Mouse (Mus musculus) heart, embryonic 14.5 days (tissue): Measurements from ENCODE around the gene Arvcf. TPM values are rescaled to one million over a fixed set of nuclear protein-coding genes. Genes with fewer than 3 reads are reported as not detected.

ENCODE experiments used
- ATAC-seq: fragments of 200-750 bp; cut with Nextera tagmentation; 2 replicates; pipeline ENCODE4 v1.8.0; 2017; ENCODE audit warnings: low read depth, moderate TSS enrichment; ENCODE audit not compliant: insufficient number of reproducible peaks, insufficient read depth, low FRiP score
- H3K27ac ChIP-seq, 2 experiments: fragments of 200-500 bp in 1 of 2; fragments of 300-500 bp in 1 of 2; sonication (generic) in 1 of 2; replicated peaks in 1 of 2; 2 replicates each; pipeline ENCODE4 v1.5.1; 2012 to 2014; ENCODE audit warnings: low read depth in 2 of 2, low read length in 2 of 2, control low read depth in 1 of 2, mild to moderate bottlenecking in 1 of 2, mixed read lengths in 1 of 2; ENCODE audit not compliant: control insufficient read depth in 1 of 2, insufficient read depth in 1 of 2
- H3K27me3 ChIP-seq: fragments of 300-500 bp; sonication (generic); 2 replicates; pipeline ENCODE4 v1.6.1; 2014; ENCODE audit warnings: mild to moderate bottlenecking, low read length, control low read depth; ENCODE audit not compliant: control insufficient read depth, insufficient read depth
- H3K36me3 ChIP-seq: fragments of 300-500 bp; sonication (generic); 2 replicates; pipeline ENCODE4 v1.6.1; 2014; ENCODE audit warnings: mild to moderate bottlenecking, control low read depth, low read length, mixed read lengths; ENCODE audit not compliant: control insufficient read depth, insufficient read depth
- H3K4me1 ChIP-seq, 2 experiments: fragments of 200-500 bp in 1 of 2; fragments of 300-500 bp in 1 of 2; sonication (generic) in 1 of 2; 2 replicates each; pipeline ENCODE4 v1.6.1; 2012 to 2014; ENCODE audit warnings: low read length in 2 of 2, control low read depth in 1 of 2, mixed read lengths in 1 of 2; ENCODE audit not compliant: control insufficient read depth in 2 of 2, insufficient read depth in 2 of 2
- H3K4me2 ChIP-seq: fragments of 300-500 bp; sonication (generic); 2 replicates; pipeline ENCODE4 v1.6.1; 2014; ENCODE audit warnings: mild to moderate bottlenecking, low read length
- H3K4me3 ChIP-seq, 2 experiments: fragments of 200-500 bp in 1 of 2; fragments of 300-500 bp in 1 of 2; sonication (generic) in 1 of 2; 2 replicates each; pipeline ENCODE4 v1.5.1; 2012 to 2014; ENCODE audit warnings: low read length in 2 of 2, mild to moderate bottlenecking in 2 of 2, control low read depth in 1 of 2, low read depth in 1 of 2, moderate library complexity in 1 of 2; ENCODE audit not compliant: control insufficient read depth in 1 of 2, insufficient read depth in 1 of 2
- H3K9ac ChIP-seq: fragments of 300-500 bp; sonication (generic); 2 replicates; pipeline ENCODE4 v1.6.1; 2014; ENCODE audit warnings: mild to moderate bottlenecking, low read length
- H3K9me3 ChIP-seq: fragments of 300-500 bp; sonication (generic); 2 replicates; pipeline ENCODE4 v1.6.1; 2016; ENCODE audit warnings: low read length, control low read depth; ENCODE audit not compliant: control insufficient read depth
- WGBS: fragments of 180-500 bp; shearing (Covaris S2); extraction: QIAGEN DNeasy Blood & Tissue Kit; methylation state at CpG from one replicate; pipeline ENCODE4 v1.1.7; 2014; 5-methylcytosine and 5-hydroxymethylcytosine counted together
- polyA plus RNA-seq: library from polyadenylated mRNA; unstranded; fragments of >200 nt; fragmentation: Nextera tagmentation; extraction: Ambion mirVana; gene quantifications from 2 replicates; pipeline ENCODE4 v1.2.1, GENCODE M21; 2014

Gene Arvcf
- polyA plus RNA-seq, 1 experiment from 2014 or later: 32.3 TPM

- Histone ChIP-seq H3K27me3 (no peaks in the 10 kb centered on the region), H3K4me3 (no peak overlapping the region), H3K4me1 (peaks cover 18 to 24% of the 10 kb centered on the region in 2 experiments), H3K36me3 (peaks cover 70% of the 10 kb centered on the region), H3K27ac (no peak overlapping the region), H3K9ac (no peak overlapping the region), H3K9me3 (no peaks in the 10 kb centered on the region), H3K4me2 (no peak overlapping the region)
- WGBS: 79% methylated on average over 12 of the region's 12 CpGs
- ATAC-seq: no peak
Measured at GRCm38 (mm10) chr16:18411802-18412476, 64.0 kb downstream of the Arvcf start.

- no peak overlapping the region for H3K27ac ChIP-seq
- no peak overlapping the region for H3K9ac ChIP-seq
- WGBS: 85% methylated on average over 7 of the region's 7 CpGs
- no peak overlapping the region for H3K4me2 ChIP-seq
- H3K4me1 ChIP-seq: peaks cover 10 to 15% of the 10 kb centered on the region in 2 experiments
- peaks cover 68% of the 10 kb centered on the region for H3K36me3 ChIP-seq
- H3K4me3 ChIP-seq: no peak overlapping the region
- no peak for ATAC-seq
- H3K27me3 ChIP-seq: no peaks in the 10 kb centered on the region
- no peaks in the 10 kb centered on the region for H3K9me3 ChIP-seq
Measured at GRCm38 (mm10) chr16:18413032-18413816, 65.2 kb downstream of the Arvcf start.

GRCm38 (mm10) chr16:18416094-18416761 is 68.2 kb downstream of the Arvcf start:
- no peak overlapping the region for H3K9ac ChIP-seq

GRCm38 (mm10) chr16:18416837-18417236 is 68.9 kb downstream of the Arvcf start:
- Histone ChIP-seq H3K36me3 (peaks cover 63% of the 10 kb centered on the region), H3K4me3 (no peak overlapping the region), H3K9me3 (no peaks in the 10 kb centered on the region), H3K27me3 (no peaks in the 10 kb centered on the region), H3K4me1 (peaks cover 5 to 12% of the 10 kb centered on the region in 2 experiments; a peak in 2 of 4 replicates), H3K27ac (peak overlapping the region; percentile 31 to 46), H3K9ac (no peak overlapping the region), H3K4me2 (no peak overlapping the region)
- 82% methylated on average over 3 of the region's 3 CpGs for WGBS
- ATAC-seq: no peak

More at GRCm38 (mm10) chr16:18416094-18416761, 68.2 kb downstream of the Arvcf start:
- H3K27me3 ChIP-seq: no peaks in the 10 kb centered on the region
- H3K4me3 ChIP-seq: no peak overlapping the region
- H3K36me3 ChIP-seq: peaks cover 64% of the 10 kb centered on the region
- H3K4me1 ChIP-seq: peaks cover 6 to 14% of the 10 kb centered on the region in 2 experiments; a peak in 2 of 4 replicates
- no peaks in the 10 kb centered on the region for H3K9me3 ChIP-seq
- 63% methylated on average over 18 of the region's 18 CpGs for WGBS
- ATAC-seq: no peak
- H3K27ac ChIP-seq: peak overlapping the region; percentile 31 to 46
- H3K4me2 ChIP-seq: no peak overlapping the region

GRCm38 (mm10) chr16:18417491-18417890 is 69.5 kb downstream of the Arvcf start:
- Histone ChIP-seq H3K4me3 (no peak overlapping the region), H3K4me2 (no peak overlapping the region), H3K27ac (no peak overlapping the region), H3K27me3 (no peaks in the 10 kb centered on the region), H3K36me3 (peaks cover 65% of the 10 kb centered on the region), H3K9ac (no peak overlapping the region), H3K9me3 (no peaks in the 10 kb centered on the region), H3K4me1 (peaks cover 4 to 10% of the 10 kb centered on the region in 2 experiments; a peak in 1 of 4 replicates)
- no peak for ATAC-seq
- WGBS: 88% methylated on average over 5 of the region's 5 CpGs

- Histone ChIP-seq H3K4me2 (no peak overlapping the region), H3K27me3 (no peaks in the 10 kb centered on the region), H3K4me1 (peaks cover 5 to 19% of the 10 kb centered on the region in 2 experiments; a peak in 3 of 4 replicates), H3K9ac (no peak overlapping the region), H3K36me3 (peaks cover 66% of the 10 kb centered on the region), H3K27ac (no peak overlapping the region), H3K4me3 (no peak overlapping the region), H3K9me3 (no peaks in the 10 kb centered on the region)
- ATAC-seq: no peak
- WGBS: 81% methylated on average over 4 of the region's 4 CpGs
Measured at GRCm38 (mm10) chr16:18418756-18419602, 71.0 kb downstream of the Arvcf start.

- no peaks in the 10 kb centered on the region for H3K9me3 ChIP-seq
- peaks cover 7 to 25% of the 10 kb centered on the region in 2 experiments for H3K4me1 ChIP-seq
- H3K4me2 ChIP-seq: no peak overlapping the region
- no peak overlapping the region for H3K27ac ChIP-seq
- H3K27me3 ChIP-seq: no peaks in the 10 kb centered on the region
- no peak overlapping the region for H3K4me3 ChIP-seq
- no peak overlapping the region for H3K9ac ChIP-seq
- no peak for ATAC-seq
- WGBS: 79% methylated on average over 1 of the region's 1 CpGs
- H3K36me3 ChIP-seq: peaks cover 62% of the 10 kb centered on the region
Measured at GRCm38 (mm10) chr16:18419603-18420026, 71.6 kb downstream of the Arvcf start.
